In genomic region chr4:55293347-55294079, GRCm38 (mm10) we compare ENCODE assay signal across 10 mouse cellular contexts. TPM values are rescaled to one million over a fixed set of nuclear protein-coding genes. Genes with fewer than 3 reads are reported as not detected.
DNase-seq lines count a peak whose midpoint lies in the region; ATAC-seq and TF ChIP-seq lines count a peak whose summit lies in the region.
"Had no signal": no experiment of that assay in that cellular context is flagged by ENCODE, and none has a peak within 500 bp of the region (broad histone marks: within the 10 kb centered on the region; RNA-seq: fewer than 3 reads in every experiment).

No protein-coding gene starts in this region.

- no peak overlapping the region for H3K9ac ChIP-seq in MEL (ENCODE audit: control insufficient read depth, low read depth, low read length, poor library complexity, severe bottlenecking)
- peak overlapping the region; percentile 10; the same call in 1 of the 2 replicates for H3K9ac ChIP-seq in forebrain, postnatal 0 days
- no peak overlapping the region for H3K9ac ChIP-seq in liver, embryonic 15.5 days

- WGBS in heart, embryonic 10.5 days: 20% methylated on average over 5 of the region's 5 CpGs
- WGBS in forebrain, postnatal 0 days: 5% methylated on average over 5 of the region's 5 CpGs
- WGBS in liver, embryonic 15.5 days (ENCODE audit: insufficient replicate concordance): 17% methylated on average over 5 of the region's 5 CpGs

- peak overlapping the region; percentile 84; the same call in 1 of the 2 replicates for H3K27ac ChIP-seq in heart, embryonic 10.5 days
- H3K27ac ChIP-seq in MEL (ENCODE audit: control insufficient read depth, low read depth, low read length): no peak overlapping the region
- H3K27ac ChIP-seq in forebrain, postnatal 0 days (ENCODE audit: low read depth, low read length): peak overlapping the region; percentile 89; the same call in 1 of the 2 replicates
- no peak overlapping the region for H3K27ac ChIP-seq in liver, embryonic 15.5 days (replicated peaks)
- no peak overlapping the region for H3K27ac ChIP-seq in layer of hippocampus, adult 2 months

- peak; percentile 26 for ATAC-seq in forebrain, postnatal 0 days
- ATAC-seq in liver, embryonic 15.5 days (ENCODE audit: insufficient read depth): peak; percentile 54; the same call in 1 of the 2 replicates
- ATAC-seq: lung, postnatal 0 days had no signal

- peak overlapping the region; percentile 59 for H3K4me3 ChIP-seq in heart, embryonic 10.5 days
- no peak overlapping the region for H3K4me3 ChIP-seq in MEL (ENCODE audit: control insufficient read depth in 1 of 2, insufficient read depth in 1 of 2, low read depth in 2 of 2, low read length in 2 of 2)
- peak overlapping the region; percentile 43; the same call in 1 of the 2 replicates for H3K4me3 ChIP-seq in forebrain, postnatal 0 days (ENCODE audit: low read depth, low read length)
- H3K4me3 ChIP-seq in liver, embryonic 15.5 days (replicated peaks): no peak overlapping the region
- H3K4me3 ChIP-seq in layer of hippocampus, adult 2 months: no peak overlapping the region

- peak overlapping the region; percentile 57 for H3K4me2 ChIP-seq in forebrain, postnatal 0 days (ENCODE audit: low read depth)
- H3K4me2 ChIP-seq in liver, embryonic 15.5 days: peak overlapping the region; percentile 25

- TF ChIP-seq RAD21 in MEL (IDR thresholded peaks at IDR 0.05; ENCODE audit: low read depth, low read length): no peak

- peaks cover 12% of the 10 kb centered on the region for H3K4me1 ChIP-seq in heart, embryonic 10.5 days
- H3K4me1 ChIP-seq in MEL (ENCODE audit: control insufficient read depth in 1 of 2, insufficient read depth in 2 of 2, low read length in 2 of 2): peaks cover 0 to 3% of the 10 kb centered on the region in 2 experiments; a peak in 2 of 4 replicates
- H3K4me1 ChIP-seq in forebrain, postnatal 0 days (ENCODE audit: insufficient read depth): 0 out of 2 replicates have a peak, but pooled peaks cover 6% of the 10 kb centered on the region
- peaks cover 12% of the 10 kb centered on the region for H3K4me1 ChIP-seq in liver, embryonic 15.5 days (replicated peaks)

- TF ChIP-seq POLR2A in MEL (IDR thresholded peaks at IDR 0.05; ENCODE audit: control insufficient read depth in 1 of 2, insufficient read depth in 1 of 2, low read depth in 1 of 2, low read length in 2 of 2, poor library complexity in 1 of 2): no peak

- H3K9me3 ChIP-seq in heart, embryonic 10.5 days: no peaks in the 10 kb centered on the region
- no peaks in the 10 kb centered on the region for H3K9me3 ChIP-seq in MEL (replicated peaks; ENCODE audit: insufficient read depth, low read length)
- no peaks in the 10 kb centered on the region for H3K9me3 ChIP-seq in forebrain, postnatal 0 days (ENCODE audit: low read length)
- H3K9me3 ChIP-seq in liver, embryonic 15.5 days (replicated peaks): no peaks in the 10 kb centered on the region

- TF ChIP-seq EP300 in MEL (IDR thresholded peaks at IDR 0.05; ENCODE audit: low read depth in 1 of 2, low read length in 2 of 2): peak; percentile 34 to 46

- no peaks in the 10 kb centered on the region for H3K27me3 ChIP-seq in heart, embryonic 10.5 days (ENCODE audit: insufficient read depth, poor library complexity, severe bottlenecking)
- H3K27me3 ChIP-seq in MEL (ENCODE audit: control insufficient read depth in 1 of 2, insufficient read depth in 2 of 2, low read length in 2 of 2): no peaks in the 10 kb centered on the region
- H3K27me3 ChIP-seq in forebrain, postnatal 0 days (ENCODE audit: insufficient read depth, low read length): no peaks in the 10 kb centered on the region
- H3K27me3 ChIP-seq in liver, embryonic 15.5 days: peaks cover 8% of the 10 kb centered on the region; the same call in 1 of the 2 replicates

- H3K36me3 ChIP-seq in heart, embryonic 10.5 days: no peaks in the 10 kb centered on the region
- no peaks in the 10 kb centered on the region for H3K36me3 ChIP-seq in MEL (ENCODE audit: control insufficient read depth in 1 of 2, insufficient read depth in 2 of 2, low read length in 2 of 2)
- H3K36me3 ChIP-seq in forebrain, postnatal 0 days (ENCODE audit: insufficient read depth): no peaks in the 10 kb centered on the region
- H3K36me3 ChIP-seq in liver, embryonic 15.5 days (replicated peaks): no peaks in the 10 kb centered on the region

- H3K79me2 ChIP-seq in MEL (ENCODE audit: control insufficient read depth, insufficient read depth, low read length, poor library complexity): no peaks in the 10 kb centered on the region

- DNase-seq in heart, embryonic 10.5 days (ENCODE audit: low spot score): no peak
- DNase-seq in heart, adult 8-10 months (ENCODE audit: low spot score): no peak
- peak; percentile 39 for DNase-seq in MEL (ENCODE audit: low read depth, low spot score)
- DNase-seq in forebrain, postnatal 0 days: peak; percentile 11
- no peak for DNase-seq in yolk sac, embryonic 10.5 days (ENCODE audit: low spot score)
- no peak for DNase-seq in layer of hippocampus, adult 2 months (ENCODE audit: low spot score in 2 of 2)
- no peak for DNase-seq in layer of hippocampus, postnatal 25 days (ENCODE audit: extremely low spot score in 1 of 2, low spot score in 1 of 2)
- DNase-seq: thymus, adult 18-20 months had no signal

- TF ChIP-seq CTCF in MEL (IDR thresholded peaks at IDR 0.05 in 2 of 3, conservative IDR thresholded peaks at IDR 0.05 in 1 of 3; ENCODE audit: control insufficient read depth in 1 of 3, insufficient read depth in 1 of 3, low read depth in 2 of 3, low read length in 3 of 3, poor library complexity in 1 of 3, severe bottlenecking in 1 of 3): no peak
- no peak for TF ChIP-seq CTCF in forebrain, postnatal 0 days (IDR thresholded peaks at IDR 0.05; ENCODE audit: low read depth)
- no peak for TF ChIP-seq CTCF in layer of hippocampus, adult 2 months (conservative IDR thresholded peaks at IDR 0.05)

TF ChIP-seq in MEL, 35 proteins besides CTCF, POLR2A, EP300 and RAD21:
- TF ChIP-seq TCF12 (IDR thresholded peaks at IDR 0.05; ENCODE audit: low read depth, low read length): peak; percentile 52; the same call in 1 of the 2 replicates
- TF ChIP-seq GATA1 (IDR thresholded peaks at IDR 0.05; ENCODE audit: low read depth, low read length): 0 out of 2 replicates have a peak, but pooled peaks have one; percentile 47
- no peak for TF ChIP-seq MAZ (IDR thresholded peaks at IDR 0.05; ENCODE audit: low read depth, low read length)

RNA-seq across cellular contexts. Expression of gene Rad23b, which starts 56.3 kb away (rescaled TPM):
- polyA plus RNA-seq in heart, embryonic 10.5 days (2016; fragmentation: Nextera tagmentation; extraction: Ambion mirVana): 64.8 and 85.9 TPM in 2 replicates
- 100 to 1,000 TPM; 114 to 124 (median 121) TPM for total RNA-seq in heart, adult 8-10 months (2022)
- 193 and 200 TPM in 2 replicates for total RNA-seq in MEL (2012; rRNA removed)
- 100 to 1,000 TPM in 1 of 2 experiments, not detected in 1; 270 TPM for polyA plus RNA-seq in MEL (2012; ENCODE audit: insufficient read depth in 1 of 2, insufficient read length in 2 of 2, low read depth in 1 of 2, low replicate concordance in 2 of 2, missing spikeins in 1 of 2)
- 202 and 222 TPM in 2 replicates for total RNA-seq in forebrain, postnatal 0 days (2014; rRNA removed)
- polyA plus RNA-seq in forebrain, postnatal 0 days (2015; fragmentation: Nextera tagmentation; extraction: Ambion mirVana): 94.0 and 95.9 TPM in 2 replicates
- 33.5 and 36.6 TPM in 2 replicates for polyA plus RNA-seq in liver, embryonic 15.5 days (2015; fragmentation: Nextera tagmentation; extraction: Ambion mirVana)
- 100 to 1,000 TPM; 173 to 183 TPM for total RNA-seq in layer of hippocampus, adult 2 months (2021)
- total RNA-seq in layer of hippocampus, postnatal 25 days (2021): 100 to 1,000 TPM; 169 to 176 TPM

Comparison
In these comparisons a context has a peak if more than half of its experiments do, and no peak if none do; other contexts are left out.
1. DNase-seq: peak in MEL (single experiment) and forebrain, postnatal 0 days (single experiment); none in heart, embryonic 10.5 days (single experiment), heart, adult 8-10 months (single experiment), yolk sac, embryonic 10.5 days (single experiment), layer of hippocampus, adult 2 months (0 of 2) and layer of hippocampus, postnatal 25 days (0 of 2).
2. H3K27ac ChIP-seq: peak in heart, embryonic 10.5 days (single experiment) and forebrain, postnatal 0 days (single experiment); none in MEL (single experiment), liver, embryonic 15.5 days (single experiment) and layer of hippocampus, adult 2 months (single experiment).
3. H3K4me3 ChIP-seq: peak in heart, embryonic 10.5 days (single experiment) and forebrain, postnatal 0 days (single experiment); none in MEL (0 of 2), liver, embryonic 15.5 days (single experiment) and layer of hippocampus, adult 2 months (single experiment).